Mouse (Mus musculus) kidney, adult 10 weeks (tissue): ENCODE measurements around the gene Prkra. TPM values are rescaled to one million over a fixed set of nuclear protein-coding genes. Genes with fewer than 3 reads are reported as not detected.

Source experiments
- polyA plus RNA-seq: library from polyadenylated mRNA; stranded (reverse); fragments of 350-450 nt; fragmentation: Illumina TruSeq; extraction: RNeasy Lipid Tissue Mini Kit (QIAGEN cat#74804); gene quantifications from one replicate; pipeline ENCODE4 v1.2.3, GENCODE M21; 2014; ENCODE audit warnings: low read depth, low replicate concordance

Gene Prkra
- polyA plus RNA-seq: 30.0 TPM

DNA sequence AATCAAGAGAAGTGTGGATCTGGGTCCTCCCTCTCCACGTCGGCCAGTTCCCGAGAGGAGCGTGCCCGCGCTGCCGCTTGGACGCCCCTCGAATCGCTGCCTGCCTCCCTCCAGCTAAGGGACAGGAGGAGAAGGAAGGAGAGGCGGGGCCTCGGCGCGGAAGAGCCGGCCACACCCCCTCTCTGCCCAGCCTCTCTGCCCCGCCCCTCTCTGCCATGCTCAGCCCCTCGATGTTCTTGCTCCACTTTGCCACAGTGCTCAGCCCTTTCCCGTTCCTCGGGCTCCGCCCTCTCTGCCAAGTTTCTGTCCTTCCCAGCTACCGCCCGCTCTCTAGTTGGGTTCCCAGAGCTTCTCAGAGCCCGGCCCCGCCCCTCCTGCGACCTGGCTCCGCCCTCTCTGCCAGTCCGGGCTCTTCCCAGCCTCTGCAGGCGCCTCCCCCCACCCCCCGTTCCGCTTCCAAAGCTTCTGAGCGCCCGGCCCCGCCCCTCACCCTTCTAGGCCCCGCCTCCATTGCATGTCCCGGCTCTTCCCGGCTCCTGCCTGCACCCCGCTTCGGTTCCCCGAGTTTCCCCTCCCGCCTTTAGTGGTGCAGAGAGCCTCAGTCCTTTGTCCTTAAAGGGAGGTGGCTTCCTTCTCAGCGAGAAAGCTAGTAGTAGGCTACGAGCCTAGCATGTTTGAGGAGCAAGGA, at the start of gene Prkra, which contains the start of gene Pjvk:
TSS of gene Prkra (minus strand) at position 133 of the 688 bp plus-strand sequence.
TSS of gene Pjvk (plus strand) at position 594 of the 688 bp plus-strand sequence.

DNA sequence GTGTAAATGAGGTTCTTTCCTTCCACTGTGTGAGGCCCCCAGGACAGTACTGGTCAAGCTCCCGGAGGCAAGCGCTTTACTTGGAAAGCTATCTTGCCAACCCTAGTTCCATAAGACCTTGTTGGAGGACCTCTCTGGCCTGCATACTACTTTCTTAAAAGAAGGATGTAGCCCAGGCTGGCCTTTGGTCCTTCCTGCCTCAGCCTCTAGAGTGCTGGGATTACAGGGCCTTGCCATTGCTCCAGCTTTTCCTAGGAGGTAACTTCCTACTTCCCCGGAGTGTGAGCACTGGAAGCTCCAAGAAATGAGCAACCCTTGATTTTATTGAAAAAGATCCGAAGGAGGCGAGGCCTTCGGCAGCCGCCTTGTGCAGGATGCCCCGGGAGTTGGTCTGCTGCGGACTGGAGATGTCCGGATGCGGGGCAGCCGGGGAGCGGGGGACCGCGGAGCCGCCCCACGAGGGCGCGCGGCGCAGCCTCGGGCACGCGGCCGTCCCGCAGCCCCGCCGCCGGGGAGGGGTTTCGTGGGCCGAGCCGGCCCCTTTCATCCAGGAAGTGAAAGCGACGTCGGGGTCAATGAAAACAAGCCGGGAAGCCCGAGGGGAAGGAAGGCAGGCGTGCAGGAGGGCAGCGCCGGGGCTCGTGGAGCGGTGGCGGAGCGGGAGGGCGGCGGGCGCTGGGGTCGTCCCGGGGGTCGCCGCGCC, 27.1 kb upstream of the Prkra start, which contains the start of gene Plekha3:
TSS of gene Plekha3 (plus strand) at position 557 of the 703 bp plus-strand sequence.

DNA sequence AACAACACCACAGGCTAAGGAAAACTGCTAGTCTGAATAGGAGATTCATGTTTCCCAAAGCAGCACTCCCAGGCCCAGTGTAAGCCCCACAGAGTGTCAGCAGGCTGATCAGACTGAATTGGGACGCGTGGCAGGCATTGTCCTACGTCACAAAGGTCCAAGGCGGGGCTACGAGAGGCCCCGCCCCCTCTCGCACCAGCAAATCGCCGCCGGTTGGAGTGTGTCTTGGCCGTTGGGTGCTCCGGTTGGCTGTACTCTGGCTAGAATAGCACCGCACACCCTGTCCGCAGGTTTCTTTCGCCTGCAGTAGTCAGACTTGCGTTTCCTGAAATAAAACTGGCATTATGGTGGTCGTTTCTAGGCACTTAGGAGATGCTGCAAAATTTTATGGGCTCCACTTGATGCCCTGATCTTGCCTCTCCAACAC, 25.2 kb upstream of the Prkra start, which contains the start of gene Fkbp7:
TSS of gene Fkbp7 (minus strand) at position 151 of the 427 bp plus-strand sequence.

Other genes with a start within 250 kb of the Prkra start
- 48.6 TPM for gene Osbpl6, start 241.5 kb downstream of the Prkra start, polyA plus RNA-seq
- 5.5 TPM for gene Pjvk, start 461 bp upstream of the Prkra start, polyA plus RNA-seq
- 31.7 TPM for gene Fkbp7, start 25.1 kb upstream of the Prkra start, polyA plus RNA-seq
- 75.0 TPM for gene Plekha3, start 27.3 kb upstream of the Prkra start, polyA plus RNA-seq